Mouse (Mus musculus) left cerebral cortex, postnatal 25 days (tissue): ENCODE data around the gene Tmem273. TPM values are rescaled to one million over a fixed set of nuclear protein-coding genes. Genes with fewer than 3 reads are reported as not detected.
A peak's percentile ranks its signal among the peaks of the same experiment; 100 is the strongest.

Experiments
- DNase-seq, 2 experiments: peaks; one replicate each; pipeline ENCODE4 v3.0.0; 2022; ENCODE audit warnings: low spot score in 2 of 2, mixed read lengths in 1 of 2
- intact Hi-C: fragments of 180-260 bp; cut with DNase I; formaldehyde crosslinking; loops from one replicate; pipeline ENCODE4 v1.15.1; 2025
- total RNA-seq, 2 experiments: library from RNA; stranded (reverse); gene quantifications; 2 replicates each; pipeline ENCODE4 v1.2.3; 2021

Gene Tmem273
- total RNA-seq, 2 experiments from 2014 or later: 1.0 to 1.9 TPM

- intact Hi-C loops: no loop called here
- no peak for DNase-seq
Measured at GRCm38 (mm10) chr14:32801016-32801661, 15.4 kb downstream of the Tmem273 start.

GRCm38 (mm10) chr14:32801662-32802024 is 15.9 kb downstream of the Tmem273 start:
- no peak for DNase-seq
- intact Hi-C loops: no loop called here

GRCm38 (mm10) chr14:32810111-32810510 is 24.3 kb downstream of the Tmem273 start:
- DNase-seq: no peak
- intact Hi-C loops: no loop called here

- no peak for DNase-seq
Measured at GRCm38 (mm10) chr14:32812429-32812828, 26.7 kb downstream of the Tmem273 start.

GRCm38 (mm10) chr14:32814961-32815360 is 29.2 kb downstream of the Tmem273 start:
- intact Hi-C loops: no loop called here
- no peak for DNase-seq

More at GRCm38 (mm10) chr14:32812429-32812828, 26.7 kb downstream of the Tmem273 start:
- intact Hi-C loops: no loop called here

- intact Hi-C loops: no loop called here
Measured at GRCm38 (mm10) chr14:32816533-32816932, 30.8 kb downstream of the Tmem273 start.

GRCm38 (mm10) chr14:32817258-32817657 is 31.5 kb downstream of the Tmem273 start:
- no peak for DNase-seq
- intact Hi-C loops: no loop called here

More at GRCm38 (mm10) chr14:32816533-32816932, 30.8 kb downstream of the Tmem273 start:
- DNase-seq: no peak

GRCm38 (mm10) chr14:32819297-32819696 is 33.5 kb downstream of the Tmem273 start:
- intact Hi-C loops: no loop called here
- DNase-seq: no peak

- no peak for DNase-seq
- intact Hi-C loops: no loop called here
Measured at GRCm38 (mm10) chr14:32822812-32823211, 37.0 kb downstream of the Tmem273 start.

GRCm38 (mm10) chr14:32823861-32824260 is 38.1 kb downstream of the Tmem273 start:
- no peak for DNase-seq
- intact Hi-C loops: no loop called here

GRCm38 (mm10) chr14:32824267-32825150 is 38.7 kb downstream of the Tmem273 start:
- intact Hi-C loops: loop anchor here (5.0 kb wide), 1 partner anchor 133 kb away; no protein-coding TSS in a partner anchor
- DNase-seq: no peak

GRCm38 (mm10) chr14:32825426-32826032 is 39.8 kb downstream of the Tmem273 start:
- intact Hi-C loops: loop anchor here (5.0 kb wide), 1 partner anchor 132 kb away; no protein-coding TSS in a partner anchor
- no peak for DNase-seq

- DNase-seq: no peak
- intact Hi-C loops: loop anchor here (5.0 kb wide), 1 partner anchor 130 kb away; no protein-coding TSS in a partner anchor
Measured at GRCm38 (mm10) chr14:32827165-32827564, 41.4 kb downstream of the Tmem273 start.

GRCm38 (mm10) chr14:32827994-32828650 is 42.4 kb downstream of the Tmem273 start:
- peak in 1 of 2 experiments; percentile 51 for DNase-seq
- intact Hi-C loops: loop anchor here (5.0 kb wide), 1 partner anchor 129 kb away; no protein-coding TSS in a partner anchor

- no peak for DNase-seq
- intact Hi-C loops: no loop called here
Measured at GRCm38 (mm10) chr14:32833847-32834246, 48.1 kb downstream of the Tmem273 start, which contains the start of gene Fam170b. Gene Fam170b (plus strand): TSS chr14:32833962.

- intact Hi-C loops: no loop called here
- no peak for DNase-seq
Measured at GRCm38 (mm10) chr14:32835181-32835580, 49.4 kb downstream of the Tmem273 start.

GRCm38 (mm10) chr14:32835596-32835995 is 49.8 kb downstream of the Tmem273 start:
- intact Hi-C loops: no loop called here
- DNase-seq: no peak

GRCm38 (mm10) chr14:32836191-32836590 is 50.4 kb downstream of the Tmem273 start:
- intact Hi-C loops: no loop called here
- no peak for DNase-seq

GRCm38 (mm10) chr14:32842052-32842451 is 56.3 kb downstream of the Tmem273 start:
- intact Hi-C loops: no loop called here
- DNase-seq: no peak

GRCm38 (mm10) chr14:32854059-32854458 is 68.3 kb downstream of the Tmem273 start:
- intact Hi-C loops: no loop called here
- DNase-seq: no peak
